In the genomic region with DNA sequence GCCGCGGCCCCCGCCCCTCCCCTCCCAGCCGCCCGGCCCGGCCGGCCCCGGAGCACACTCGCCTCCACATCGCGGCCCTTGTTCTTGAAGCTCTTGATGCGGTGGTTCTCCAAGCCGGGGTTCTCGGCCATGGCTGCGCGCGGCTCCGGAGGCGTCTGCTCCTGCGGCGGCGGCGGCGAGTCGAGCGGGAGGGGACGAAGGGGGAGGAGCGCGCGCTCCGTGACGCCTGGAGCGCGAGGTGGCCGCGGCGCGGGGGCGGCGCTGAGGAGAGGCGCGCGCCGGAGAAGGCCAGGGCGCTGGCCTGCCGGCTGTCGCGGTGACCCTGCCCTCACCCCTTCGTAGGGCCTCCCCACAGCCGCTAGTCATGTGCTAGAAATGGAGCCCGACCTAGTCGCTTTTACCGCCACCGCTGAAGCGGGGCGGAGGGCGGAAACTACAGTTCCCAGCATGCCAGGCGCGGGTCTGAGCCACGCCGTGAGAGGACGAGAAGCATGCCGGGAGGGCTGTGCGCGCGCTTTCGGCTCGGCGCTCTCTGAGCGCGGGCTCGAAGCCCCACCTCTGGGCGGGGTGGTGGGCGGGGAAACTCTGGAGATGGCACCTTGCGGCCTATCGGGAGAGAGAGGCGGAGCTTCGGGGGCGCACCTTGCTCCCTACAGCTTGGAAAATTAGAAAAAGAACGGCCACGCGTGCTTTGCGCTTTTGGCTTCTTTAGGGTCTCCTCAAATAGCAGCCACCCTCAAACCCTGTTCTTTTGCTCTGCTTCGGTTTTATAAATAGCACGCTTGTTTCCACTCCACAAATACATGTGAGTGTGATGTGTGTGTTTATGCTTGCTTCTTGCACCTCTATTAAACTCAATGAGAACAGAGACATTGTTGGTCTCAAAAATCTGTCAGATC, we compare ENCODE assay signal across 8 mouse cellular contexts. TPM values are rescaled to one million over a fixed set of nuclear protein-coding genes. Genes with fewer than 3 reads are reported as not detected.
DNase-seq lines count a peak whose midpoint lies in the region; ATAC-seq and TF ChIP-seq lines count a peak whose summit lies in the region.

TSS of gene Kpna3 (minus strand) at position 214 of the 899 bp plus-strand sequence.

- H3K9me3 ChIP-seq in E14TG2a.4 (ENCODE audit: low read length): no peaks in the 10 kb centered on the region
- H3K9me3 ChIP-seq in forebrain, embryonic 12.5 days: no peaks in the 10 kb centered on the region
- H3K9me3 ChIP-seq in heart, postnatal 0 days (replicated peaks; ENCODE audit: control insufficient read depth, low read length): no peaks in the 10 kb centered on the region
- H3K9me3 ChIP-seq in liver, embryonic 16.5 days (replicated peaks; ENCODE audit: control insufficient read depth, low read length): no peaks in the 10 kb centered on the region
- H3K9me3 ChIP-seq in neural tube, embryonic 13.5 days: no peaks in the 10 kb centered on the region

- WGBS in forebrain, embryonic 12.5 days: under 1% methylated on average over 82 of the region's 85 CpGs
- under 1% methylated on average over 78 of the region's 85 CpGs for WGBS in heart, postnatal 0 days
- under 1% methylated on average over 72 of the region's 85 CpGs for WGBS in liver, embryonic 16.5 days (ENCODE audit: insufficient replicate concordance)
- under 1% methylated on average over 72 of the region's 85 CpGs for WGBS in neural tube, embryonic 13.5 days

- peak; percentile 96 for ATAC-seq in forebrain, embryonic 12.5 days (ENCODE audit: low FRiP score)
- ATAC-seq in heart, postnatal 0 days (ENCODE audit: insufficient read depth, low read depth): peak; percentile 96
- peak; percentile 95 for ATAC-seq in liver, embryonic 16.5 days (ENCODE audit: low read depth)
- peak; percentile 98 for ATAC-seq in neural tube, embryonic 13.5 days (ENCODE audit: low read depth)

- peak; percentile 70; the same call in 1 of the 2 replicates for TF ChIP-seq EP300 in heart, postnatal 0 days (IDR thresholded peaks at IDR 0.05; ENCODE audit: low read depth)

- DNase-seq in c-Kit-positive CD71-positive TER-119-positive erythroid progenitor cells, embryonic 14.5 days (ENCODE audit: low spot score): peak; percentile 99
- peak; percentile 98 for DNase-seq in heart, postnatal 0 days (ENCODE audit: low spot score)
- peak; percentile 99 for DNase-seq in kidney, postnatal 4 days

- peak within 1 kb of the TSS; percentile 87 for H3K4me3 ChIP-seq in E14TG2a.4 (replicated peaks; ENCODE audit: low read length)
- peak within 1 kb of the TSS; percentile 96 for H3K4me3 ChIP-seq in forebrain, embryonic 12.5 days (replicated peaks)
- H3K4me3 ChIP-seq in heart, postnatal 0 days (ENCODE audit: low read depth, low read length): peak within 1 kb of the TSS; percentile 94
- peak within 1 kb of the TSS; percentile 97 for H3K4me3 ChIP-seq in liver, embryonic 16.5 days (ENCODE audit: low read depth, low read length)
- H3K4me3 ChIP-seq in neural tube, embryonic 13.5 days: peak within 1 kb of the TSS; percentile 69
- H3K4me3 ChIP-seq in testis, adult 2 months (ENCODE audit: control insufficient read depth, low read depth, low read length): peak within 1 kb of the TSS; percentile 76

- TF ChIP-seq POLR2A in testis, adult 2 months (IDR thresholded peaks at IDR 0.05; ENCODE audit: control insufficient read depth, low read depth, low read length): no peak; the same call in 1 of the 2 replicates

- peaks cover 5% of the 10 kb centered on the region; the same call in 1 of the 2 replicates for H3K36me3 ChIP-seq in E14TG2a.4 (ENCODE audit: insufficient read depth, low read length)
- no peaks in the 10 kb centered on the region for H3K36me3 ChIP-seq in forebrain, embryonic 12.5 days (replicated peaks)
- H3K36me3 ChIP-seq in heart, postnatal 0 days (replicated peaks; ENCODE audit: control insufficient read depth, insufficient read depth, low read length): no peaks in the 10 kb centered on the region
- no peaks in the 10 kb centered on the region for H3K36me3 ChIP-seq in liver, embryonic 16.5 days (ENCODE audit: control insufficient read depth, insufficient read depth)
- H3K36me3 ChIP-seq in neural tube, embryonic 13.5 days: no peaks in the 10 kb centered on the region
- H3K36me3 ChIP-seq in testis, adult 2 months (ENCODE audit: control insufficient read depth, insufficient read depth, low read length): no peaks in the 10 kb centered on the region

- TF ChIP-seq CTCF in E14TG2a.4 (conservative IDR thresholded peaks at IDR 0.05; ENCODE audit: low read length): no peak
- TF ChIP-seq CTCF in heart, postnatal 0 days (IDR thresholded peaks at IDR 0.05; ENCODE audit: low read depth): no peak
- TF ChIP-seq CTCF in testis, adult 2 months (IDR thresholded peaks at IDR 0.05; ENCODE audit: control insufficient read depth, insufficient read depth, insufficient replicate concordance, low read depth, low read length): no peak

- H3K27ac ChIP-seq in forebrain, embryonic 12.5 days: peak within 1 kb of the TSS; percentile 96
- H3K27ac ChIP-seq in heart, postnatal 0 days (ENCODE audit: low read depth): peak within 1 kb of the TSS; percentile 97
- peak within 1 kb of the TSS; percentile 95 for H3K27ac ChIP-seq in liver, embryonic 16.5 days (ENCODE audit: low read length)
- peak within 1 kb of the TSS; percentile 98 for H3K27ac ChIP-seq in neural tube, embryonic 13.5 days (replicated peaks)
- H3K27ac ChIP-seq in testis, adult 2 months (ENCODE audit: control insufficient read depth, insufficient read depth, low read depth, low read length): peak within 1 kb of the TSS; percentile 92

- peaks cover 51% of the 10 kb centered on the region for H3K4me1 ChIP-seq in E14TG2a.4 (replicated peaks; ENCODE audit: low read depth, low read length)
- peaks cover 16% of the 10 kb centered on the region for H3K4me1 ChIP-seq in forebrain, embryonic 12.5 days
- H3K4me1 ChIP-seq in heart, postnatal 0 days (ENCODE audit: control insufficient read depth, insufficient read depth): peaks cover 8% of the 10 kb centered on the region
- peaks cover 17% of the 10 kb centered on the region for H3K4me1 ChIP-seq in liver, embryonic 16.5 days (ENCODE audit: control insufficient read depth, low read depth, low read length)
- H3K4me1 ChIP-seq in neural tube, embryonic 13.5 days (replicated peaks): peaks cover 18% of the 10 kb centered on the region
- H3K4me1 ChIP-seq in testis, adult 2 months (ENCODE audit: control insufficient read depth, insufficient read depth, low read length): peaks cover 5% of the 10 kb centered on the region

- peak within 1 kb of the TSS; percentile 92 for H3K9ac ChIP-seq in forebrain, embryonic 12.5 days
- H3K9ac ChIP-seq in heart, postnatal 0 days (replicated peaks; ENCODE audit: low read depth, low read length): peak within 1 kb of the TSS; percentile 84
- H3K9ac ChIP-seq in liver, embryonic 16.5 days (ENCODE audit: low read depth, low read length): peak within 1 kb of the TSS; percentile 95
- H3K9ac ChIP-seq in neural tube, embryonic 13.5 days: peak within 1 kb of the TSS; percentile 89

- H3K27me3 ChIP-seq in E14TG2a.4 (ENCODE audit: insufficient read depth, low read length): no peaks in the 10 kb centered on the region
- no peaks in the 10 kb centered on the region for H3K27me3 ChIP-seq in forebrain, embryonic 12.5 days
- H3K27me3 ChIP-seq in heart, postnatal 0 days (ENCODE audit: control insufficient read depth, insufficient read depth, low read length): no peaks in the 10 kb centered on the region
- no peaks in the 10 kb centered on the region for H3K27me3 ChIP-seq in liver, embryonic 16.5 days (ENCODE audit: control insufficient read depth, insufficient read depth, low read depth, low read length)
- no peaks in the 10 kb centered on the region for H3K27me3 ChIP-seq in neural tube, embryonic 13.5 days
- H3K27me3 ChIP-seq in testis, adult 2 months (ENCODE audit: control insufficient read depth, insufficient read depth, low read length): no peaks in the 10 kb centered on the region

- H3K4me2 ChIP-seq in forebrain, embryonic 12.5 days: peak within 1 kb of the TSS; percentile 61
- H3K4me2 ChIP-seq in heart, postnatal 0 days (ENCODE audit: low read depth, low read length): peak within 1 kb of the TSS; percentile 82
- H3K4me2 ChIP-seq in liver, embryonic 16.5 days (ENCODE audit: low read depth, low read length): peak within 1 kb of the TSS; percentile 96
- peak within 1 kb of the TSS; percentile 68 for H3K4me2 ChIP-seq in neural tube, embryonic 13.5 days

RNA-seq across cellular contexts. Expression of gene Kpna3, which starts in this region (rescaled TPM):
- polyA plus RNA-seq in forebrain, embryonic 12.5 days (2016; fragmentation: Nextera tagmentation; extraction: Ambion mirVana): 89.5 and 102 TPM in 2 replicates
- total RNA-seq in heart, postnatal 0 days (2014; rRNA removed; ENCODE audit: low replicate concordance): 12.9 and 26.6 TPM in 2 replicates
- polyA plus RNA-seq in heart, postnatal 0 days (2015; fragmentation: Nextera tagmentation; extraction: Ambion mirVana): 22.2 and 23.2 TPM in 2 replicates
- 19.4 and 20.6 TPM in 2 replicates for polyA plus RNA-seq in liver, embryonic 16.5 days (2015; fragmentation: Nextera tagmentation; extraction: Ambion mirVana)
- polyA plus RNA-seq in neural tube, embryonic 13.5 days (2015; fragmentation: Nextera tagmentation; extraction: Ambion mirVana): 73.2 and 80.2 TPM in 2 replicates
- 6.5 and 8.5 TPM in 2 replicates for polyA plus RNA-seq in testis, adult 2 months (2012; rRNA removed)

Comparison
In these comparisons a context has a peak if more than half of its experiments do, and no peak if none do; other contexts are left out.
1. Peak in every context shown above with its lines: DNase-seq, ATAC-seq, H3K4me3 ChIP-seq and H3K27ac ChIP-seq.